Mouse (Mus musculus) CH12.LX (cell line): ENCODE results near the gene Ppil1. TPM values are rescaled to one million over a fixed set of nuclear protein-coding genes. Genes with fewer than 3 reads are reported as not detected.

ENCODE experiments used
- DNase-seq: peaks from one replicate; pipeline ENCODE4 v3.0.0-alpha.2; 2013; ENCODE audit errors: extremely low read depth
- H3K27ac ChIP-seq: 2 replicates; pipeline ENCODE4 v1.5.1; 2012; ENCODE audit warnings: low read depth, mild to moderate bottlenecking, control low read depth, moderate library complexity; ENCODE audit not compliant: insufficient read depth
- H3K27me3 ChIP-seq: replicated peaks from 2 replicates; pipeline ENCODE3; 2012; ENCODE audit warnings: inconsistent platforms
- H3K36me3 ChIP-seq, 2 experiments: replicated peaks in 1 of 2; 2 replicates each; pipeline versions ENCODE3 to v1.6.1; 2012; ENCODE audit warnings: inconsistent platforms in 1 of 2, low read length in 1 of 2, mild to moderate bottlenecking in 1 of 2, mixed read lengths in 1 of 2, moderate library complexity in 1 of 2; ENCODE audit not compliant: control insufficient read depth in 1 of 2, insufficient read depth in 1 of 2
- H3K4me1 ChIP-seq, 2 experiments: 2 replicates each; pipeline ENCODE4 v1.6.1; 2012; ENCODE audit warnings: inconsistent platforms in 1 of 2, moderate library complexity in 1 of 2; ENCODE audit not compliant: insufficient read depth in 2 of 2, control insufficient read depth in 1 of 2
- H3K4me2 ChIP-seq: 2 replicates; pipeline ENCODE4 v1.6.1; 2012; ENCODE audit warnings: low read depth, mild to moderate bottlenecking, control low read depth; ENCODE audit not compliant: poor library complexity, insufficient read depth, severe bottlenecking
- H3K4me3 ChIP-seq, 3 experiments: fragments of 150-350 bp in 1 of 3; sonication (generic) in 1 of 3; replicated peaks in 1 of 3; 2 replicates each; pipeline versions ENCODE3 to v1.5.1; 2011 to 2012; ENCODE audit warnings: low read depth in 2 of 3, low read length in 2 of 3, mild to moderate bottlenecking in 2 of 3, moderate library complexity in 2 of 3, control low read depth in 1 of 3, improper control_type of control experiment in 1 of 3, inconsistent platforms in 1 of 3, mixed read lengths in 1 of 3; ENCODE audit not compliant: poor library complexity in 1 of 3
- H3K79me2 ChIP-seq: replicated peaks from 2 replicates; pipeline ENCODE4 v1.6.1; 2012; ENCODE audit warnings: mild to moderate bottlenecking, moderate library complexity; ENCODE audit not compliant: control insufficient read depth, poor library complexity, insufficient read depth, severe bottlenecking; ENCODE audit errors: extremely low read depth
- H3K9ac ChIP-seq: 2 replicates; pipeline ENCODE4 v1.6.1; 2012; ENCODE audit warnings: low read depth, mild to moderate bottlenecking, control low read depth, moderate library complexity; ENCODE audit not compliant: insufficient read depth
- H3K9me3 ChIP-seq: replicated peaks from 2 replicates; pipeline ENCODE3; 2012; ENCODE audit warnings: low read length, inconsistent platforms, mixed read lengths
- BHLHE40 ChIP-seq: IDR thresholded peaks from 2 replicates; pipeline ENCODE4 v1.6.1; 2011; ENCODE audit warnings: mild to moderate bottlenecking, low read depth, low read length, improper control_type of control experiment
- CHD2 ChIP-seq: IDR thresholded peaks from 2 replicates; pipeline ENCODE4 v1.6.1; 2011; ENCODE audit warnings: low read length, improper control_type of control experiment
- E2F4 ChIP-seq: IDR thresholded peaks from 2 replicates; pipeline ENCODE4 v1.6.1; 2011; ENCODE audit warnings: low read depth, low read length, improper control_type of control experiment; ENCODE audit not compliant: insufficient replicate concordance
- ELF1 ChIP-seq: IDR thresholded peaks from 2 replicates; pipeline ENCODE4 v1.6.1; 2014; ENCODE audit warnings: low read depth, mild to moderate bottlenecking, inconsistent platforms, low read length, improper control_type of control experiment
- ETS1 ChIP-seq: conservative IDR thresholded peaks from 2 replicates; pipeline ENCODE4 v1.6.1; 2012; ENCODE audit warnings: low read depth, mild to moderate bottlenecking, inconsistent platforms, low read length, improper control_type of control experiment, moderate library complexity
- HCFC1 ChIP-seq: IDR thresholded peaks from 2 replicates; pipeline ENCODE4 v1.6.1; 2012; ENCODE audit warnings: low read depth, mild to moderate bottlenecking, inconsistent platforms, low read length, improper control_type of control experiment
- JUND ChIP-seq: conservative IDR thresholded peaks from 2 replicates; pipeline ENCODE4 v1.6.1; 2011; ENCODE audit warnings: low read depth, low read length, improper control_type of control experiment
- MAFK ChIP-seq: IDR thresholded peaks from 2 replicates; pipeline ENCODE4 v1.6.1; 2011; ENCODE audit warnings: low read length, improper control_type of control experiment; ENCODE audit not compliant: insufficient replicate concordance
- MEF2A ChIP-seq: IDR thresholded peaks from 2 replicates; pipeline ENCODE4 v1.6.1; 2014; ENCODE audit warnings: low read depth, mild to moderate bottlenecking, inconsistent platforms, low read length, improper control_type of control experiment, borderline replicate concordance
- MXI1 ChIP-seq: IDR thresholded peaks from 2 replicates; pipeline ENCODE4 v1.6.1; 2011; ENCODE audit warnings: mild to moderate bottlenecking, low read depth, low read length, improper control_type of control experiment
- MYC ChIP-seq: IDR thresholded peaks from 2 replicates; pipeline ENCODE4 v1.6.1; 2011; ENCODE audit warnings: low read depth, mild to moderate bottlenecking, improper control_type of control experiment, low read length
- NRF1 ChIP-seq: IDR thresholded peaks from 2 replicates; pipeline ENCODE4 v1.6.1; 2014; ENCODE audit warnings: low read depth, mild to moderate bottlenecking, inconsistent platforms, low read length, improper control_type of control experiment, moderate library complexity
- PAX5 ChIP-seq: IDR thresholded peaks from 2 replicates; pipeline ENCODE4 v1.6.1; 2012; ENCODE audit warnings: low read length, inconsistent platforms, mixed read lengths
- POLR2AphosphoS2 ChIP-seq: IDR thresholded peaks from 2 replicates; pipeline ENCODE4 v1.6.1; 2011; ENCODE audit warnings: low read depth, low read length, improper control_type of control experiment
- RAD21 ChIP-seq: IDR thresholded peaks from 2 replicates; pipeline ENCODE4 v1.6.1; 2011; ENCODE audit warnings: low read depth, mild to moderate bottlenecking, low read length, improper control_type of control experiment, moderate library complexity
- TBP ChIP-seq: conservative IDR thresholded peaks from 2 replicates; pipeline ENCODE4 v1.6.1; 2011; ENCODE audit warnings: low read depth, low read length, improper control_type of control experiment
- TCF12 ChIP-seq: IDR thresholded peaks from 2 replicates; pipeline ENCODE4 v1.6.1; 2014; ENCODE audit warnings: low read depth, mild to moderate bottlenecking, inconsistent platforms, low read length, improper control_type of control experiment
- USF1 ChIP-seq: IDR thresholded peaks from 2 replicates; pipeline ENCODE4 v1.6.1; 2014; ENCODE audit warnings: low read depth, mild to moderate bottlenecking, inconsistent platforms, low read length, improper control_type of control experiment
- USF2 ChIP-seq: conservative IDR thresholded peaks from 2 replicates; pipeline ENCODE4 v1.6.1; 2011; ENCODE audit warnings: low read depth, low read length, improper control_type of control experiment
- dilution Hi-C: fragments of 300-500 bp; cut with MboI; formaldehyde crosslinking; loops from 2 replicates; pipeline ENCODE4 v1.14.3; 2020; ENCODE audit warnings: low sequenced_read_pairs; ENCODE audit not compliant: extremely low pct_unique_long_range_greater_than_20kb, extremely low pct_ligation_motif_present
- in situ Hi-C: fragments of 300-500 bp; cut with MboI; formaldehyde crosslinking; loops from 3 replicates; pipeline ENCODE4 v1.14.3; 2019; ENCODE audit warnings: low sequenced_read_pairs, low pct_ligation_motif_present, low pct_unique_long_range_greater_than_20kb, mixed read lengths
- polyA plus RNA-seq: library from polyadenylated mRNA; unstranded; fragments of >175 nt; gene quantifications from 2 replicates; pipeline ENCODE4 v1.2.1, GENCODE M21; 2012; ENCODE audit warnings: low read depth; ENCODE audit not compliant: insufficient read length
- total RNA-seq, 2 experiments: library from RNA; depleted of rRNA; stranded (reverse); fragments of 300-350 nt in 1 of 2; fragments of >200 nt in 1 of 2; gene quantifications; 2 replicates each; pipeline ENCODE4 v1.2.3; 2012 to 2014

Gene Ppil1
- total and polyA plus RNA-seq, 3 experiments, result 97.2 to 143 (median 107) TPM

GRCm38 (mm10) chr17:29214193-29214456, 49.9 kb downstream of the Ppil1 start:
- DNase-seq, result no peak
- no peaks in the 10 kb centered on the region for H3K9me3 ChIP-seq
- TF ChIP-seq MAFK, result no peak
- no peak for TF ChIP-seq TBP
- no peak for TF ChIP-seq MXI1
- no peak for TF ChIP-seq BHLHE40
- TF ChIP-seq TCF12, result no peak
- no peak for TF ChIP-seq ELF1
- TF ChIP-seq MEF2A, result no peak
- TF ChIP-seq USF2, result no peak
- no peak for TF ChIP-seq E2F4
- TF ChIP-seq HCFC1, result no peak
- no peak for TF ChIP-seq MYC
- no peak for TF ChIP-seq NRF1
- no peak for TF ChIP-seq USF1
- no peak for TF ChIP-seq CHD2
- TF ChIP-seq PAX5, result no peak
- H3K4me2 ChIP-seq, result no peak overlapping the region
- no peaks in the 10 kb centered on the region for H3K36me3 ChIP-seq
- no peak overlapping the region for H3K27ac ChIP-seq
- peaks cover 5% of the 10 kb centered on the region for H3K27me3 ChIP-seq
- no peak overlapping the region for H3K9ac ChIP-seq
- dilution Hi-C loops (no loop called here), in situ Hi-C loops (no loop called here)
- H3K79me2 ChIP-seq, result no peaks in the 10 kb centered on the region
- peaks cover 3 to 38% of the 10 kb centered on the region in 2 experiments; a peak in 2 of 4 replicates for H3K4me1 ChIP-seq
- no peak overlapping the region for H3K4me3 ChIP-seq

GRCm38 (mm10) chr17:29213381-29214192, 50.4 kb downstream of the Ppil1 start:
- Histone ChIP-seq H3K9me3 (no peaks in the 10 kb centered on the region), H3K27ac (no peak overlapping the region), H3K4me2 (peak overlapping the region; percentile 72), H3K36me3 (no peaks in the 10 kb centered on the region), H3K79me2 (no peaks in the 10 kb centered on the region), H3K27me3 (peaks cover 5% of the 10 kb centered on the region), H3K4me3 (no peak overlapping the region), H3K9ac (no peak overlapping the region), H3K4me1 (peaks cover 3 to 35% of the 10 kb centered on the region in 2 experiments; a peak in 2 of 4 replicates)
- in situ Hi-C loops, result no loop called here
- dilution Hi-C loops, result no loop called here
- TF ChIP-seq MEF2A, result 0 out of 2 replicates have a peak, but pooled peaks have one; percentile 18
- no peak for TF ChIP-seq JUND
- TF ChIP-seq POLR2AphosphoS2, result no peak
- TF ChIP-seq ETS1, result no peak
- no peak for TF ChIP-seq RAD21
- DNase-seq, result peak; percentile 58
